Mouse (Mus musculus): ENCODE measurements at regions not wholly inside any gene's neighbourhood (a gene's known extent, or its start where the extent isn't known, plus 50 kb on each side); places are given as distances from the start of the nearest gene placed in this dataset.

GRCm38 (mm10) chr1:191486766-191487165, 83.7 kb upstream of the Ppp2r5a start:
- no peak for DNase-seq

- peak; percentile 90 to 93 for DNase-seq
Observed at GRCm38 (mm10) chr1:191484726-191485425, 81.8 kb upstream of the Ppp2r5a start.

GRCm38 (mm10) chr1:191479906-191480379, 76.9 kb upstream of the Ppp2r5a start:
- no peak for DNase-seq

GRCm38 (mm10) chr1:191472551-191472950, 69.5 kb upstream of the Ppp2r5a start:
- DNase-seq, result no peak

GRCm38 (mm10) chr1:191471489-191471888, 68.4 kb upstream of the Ppp2r5a start:
- no peak for DNase-seq

- DNase-seq, result no peak
Observed at GRCm38 (mm10) chr1:191470190-191470985, 67.3 kb upstream of the Ppp2r5a start.

GRCm38 (mm10) chr1:191468837-191469529, 65.9 kb upstream of the Ppp2r5a start:
- no peak for DNase-seq

- no peak for DNase-seq
Observed at GRCm38 (mm10) chr1:191466261-191466660, 63.2 kb upstream of the Ppp2r5a start.

- DNase-seq, result no peak
Observed at GRCm38 (mm10) chr1:191465723-191466122, 62.7 kb upstream of the Ppp2r5a start.

GRCm38 (mm10) chr1:191465170-191465569, 62.1 kb upstream of the Ppp2r5a start:
- no peak for DNase-seq

GRCm38 (mm10) chr1:191461811-191462491, 58.9 kb upstream of the Ppp2r5a start:
- no peak for DNase-seq

GRCm38 (mm10) chr1:191459066-191459465, 56.0 kb upstream of the Ppp2r5a start:
- DNase-seq, result no peak

- DNase-seq, result no peak
Observed at GRCm38 (mm10) chr1:191458292-191458691, 55.2 kb upstream of the Ppp2r5a start.

GRCm38 (mm10) chr1:191457103-191457502, 54.0 kb upstream of the Ppp2r5a start:
- DNase-seq, result no peak

GRCm38 (mm10) chr1:191454604-191455003, 51.5 kb upstream of the Ppp2r5a start:
- DNase-seq, result no peak

GRCm38 (mm10) chr1:191453589-191453988, 50.5 kb upstream of the Ppp2r5a start:
- DNase-seq, result no peak

Data from cerebellum, postnatal 25 days (tissue).